Mouse (Mus musculus): ENCODE measurements around the gene Acr.
A peak's percentile ranks its signal among the peaks of the same experiment; 100 is the strongest.

Acr gene

GRCm38 (mm10) chr15:89548837-89549236 is 19.3 kb upstream of the Acr start:
- DNase-seq: no peak

- DNase-seq: no peak
Observed at GRCm38 (mm10) chr15:89550506-89550905, 17.6 kb upstream of the Acr start.

GRCm38 (mm10) chr15:89551733-89552132 is 16.4 kb upstream of the Acr start:
- DNase-seq: no peak

- DNase-seq: no peak
Observed at GRCm38 (mm10) chr15:89555591-89555990, 12.5 kb upstream of the Acr start.

- DNase-seq: no peak
Observed at GRCm38 (mm10) chr15:89556401-89557178, 11.5 kb upstream of the Acr start.

GRCm38 (mm10) chr15:89557179-89557995 is 10.7 kb upstream of the Acr start:
- no peak for DNase-seq

- DNase-seq: no peak
Observed at GRCm38 (mm10) chr15:89557996-89558390, 10.1 kb upstream of the Acr start.

- no peak for DNase-seq
Observed at GRCm38 (mm10) chr15:89559202-89559731, 8.9 kb upstream of the Acr start.

- no peak for DNase-seq
Observed at GRCm38 (mm10) chr15:89572147-89572546, 4.0 kb downstream of the Acr start.

GRCm38 (mm10) chr15:89582494-89582893 is 14.4 kb downstream of the Acr start:
- no peak for DNase-seq

- DNase-seq: no peak
Observed at GRCm38 (mm10) chr15:89585101-89585500, 17.0 kb downstream of the Acr start.

- no peak for DNase-seq
Observed at GRCm38 (mm10) chr15:89585631-89586030, 17.5 kb downstream of the Acr start.

GRCm38 (mm10) chr15:89589146-89589545 is 21.0 kb downstream of the Acr start:
- peak; percentile 77 for DNase-seq

- no peak for DNase-seq
Observed at GRCm38 (mm10) chr15:89591317-89591716, 23.2 kb downstream of the Acr start.

- peak; percentile 92 for DNase-seq
Observed at GRCm38 (mm10) chr15:89591723-89592455, 23.8 kb downstream of the Acr start, which contains the start of gene Rabl2. Rabl2 (minus strand) TSS chr15:89591923.

- no peak for DNase-seq
Observed at GRCm38 (mm10) chr15:89592548-89592947, 24.4 kb downstream of the Acr start.

- no peak for DNase-seq
Observed at GRCm38 (mm10) chr15:89605822-89606570, 37.9 kb downstream of the Acr start.

GRCm38 (mm10) chr15:89607480-89607879 is 39.4 kb downstream of the Acr start:
- no peak for DNase-seq

- no peak for DNase-seq
Observed at GRCm38 (mm10) chr15:89607888-89608287, 39.8 kb downstream of the Acr start.

GRCm38 (mm10) chr15:89622312-89622958 is 54.3 kb downstream of the Acr start:
- peak; percentile 10 for DNase-seq

GRCm38 (mm10) chr15:89622959-89623625 is 55.0 kb downstream of the Acr start:
- DNase-seq: no peak
